Mouse (Mus musculus): ENCODE data around the gene Ttc21a.

Gene Ttc21a

DNA sequence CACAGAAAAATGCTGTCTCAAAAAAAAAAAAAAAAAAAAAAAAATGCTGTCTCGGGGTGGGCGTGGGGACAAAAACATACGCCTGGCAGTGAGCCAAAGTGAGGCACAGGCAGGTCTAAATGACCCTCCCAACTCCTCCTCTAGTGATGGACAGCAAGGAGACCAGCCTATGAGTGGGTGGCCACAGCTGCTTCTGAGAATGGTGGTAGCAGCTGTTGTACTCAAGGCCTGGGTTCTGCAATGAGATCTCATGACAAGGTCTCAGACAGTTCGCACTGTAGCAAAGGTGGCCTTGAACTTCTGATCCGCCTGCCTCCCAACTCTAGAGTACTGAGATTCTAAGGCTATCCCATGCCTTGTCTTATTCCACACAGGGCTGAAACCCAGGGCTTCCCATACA is 4.0 kb downstream of the Ttc21a start:
- no peak for DNase-seq (ENCODE audit: low spot score)

DNA sequence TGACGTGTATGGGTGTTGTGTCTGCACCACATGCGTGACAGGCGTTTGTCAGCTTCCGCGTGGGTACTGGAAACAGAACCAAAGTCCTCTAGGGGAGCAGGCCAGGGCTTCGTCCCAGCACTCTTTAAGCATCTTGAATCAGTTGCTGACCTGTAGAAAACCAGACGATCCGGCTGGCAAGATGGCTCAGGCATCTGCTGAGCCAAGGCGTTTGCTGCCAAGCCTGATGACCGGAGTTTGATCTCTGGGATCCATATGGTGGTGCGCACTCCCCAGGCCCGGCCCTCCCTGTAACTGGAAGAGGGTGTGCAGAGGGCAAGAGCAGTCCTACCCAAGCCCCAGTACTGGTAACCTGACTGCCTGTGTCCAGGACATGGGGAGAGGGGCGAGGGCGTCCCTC is 4.5 kb downstream of the Ttc21a start:
- no peak for DNase-seq (ENCODE audit: low spot score)

DNA sequence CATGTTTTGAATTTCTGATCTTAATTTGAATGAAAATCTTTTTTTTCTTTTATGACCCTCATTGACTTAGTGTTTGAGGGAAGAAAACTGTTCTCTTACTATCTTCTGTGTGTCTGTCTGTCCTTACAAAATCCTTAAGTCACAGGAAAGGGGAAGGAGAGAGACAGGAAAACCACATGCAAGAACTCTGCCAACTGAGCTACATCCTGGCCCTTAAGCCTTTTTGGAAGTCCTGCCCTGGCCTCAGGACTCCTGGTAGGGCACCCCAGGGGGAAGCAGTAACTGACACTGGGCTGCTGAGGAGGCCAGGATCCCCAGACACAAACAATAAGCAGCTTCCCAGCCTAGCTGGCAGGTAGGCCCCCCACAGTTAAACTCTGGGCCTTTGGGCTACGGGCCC is 5.9 kb downstream of the Ttc21a start:
- no peak for DNase-seq (ENCODE audit: low spot score)

DNA sequence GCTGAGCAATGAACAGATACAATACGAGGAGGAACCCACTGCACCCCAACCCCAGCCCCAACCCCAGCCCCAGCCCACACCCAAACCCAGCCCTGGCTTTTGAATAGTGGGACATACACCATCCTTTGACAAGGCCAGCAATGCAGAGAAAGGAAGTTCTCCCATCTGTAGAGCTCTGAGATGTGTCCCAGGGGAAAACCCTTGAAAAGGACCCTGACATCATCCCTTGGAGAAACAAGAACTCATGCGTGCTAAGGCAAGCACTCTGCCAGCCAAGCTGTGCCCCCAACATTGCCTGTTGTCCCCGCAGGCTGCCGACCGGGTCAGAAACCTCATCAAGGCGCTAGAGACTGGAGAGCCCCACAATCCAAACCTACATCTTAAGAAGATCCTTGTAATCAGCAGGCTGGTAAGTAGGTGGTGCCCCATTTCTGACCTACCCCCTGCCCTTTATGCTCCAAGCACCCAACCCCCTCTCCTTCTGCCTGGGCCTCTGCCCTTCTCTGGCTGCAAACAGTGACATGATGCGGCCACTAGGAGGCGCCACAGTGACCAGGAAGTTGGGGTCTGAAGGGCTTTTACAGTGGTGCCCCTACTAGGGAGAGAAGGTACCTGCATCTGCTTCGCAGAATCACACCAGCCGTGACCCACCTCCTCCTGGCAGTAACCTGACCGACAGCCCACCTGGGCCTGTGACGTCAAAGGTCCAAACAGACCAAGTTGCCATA is 7.9 kb downstream of the Ttc21a start:
- DNase-seq (ENCODE audit: low spot score) = no peak

DNA sequence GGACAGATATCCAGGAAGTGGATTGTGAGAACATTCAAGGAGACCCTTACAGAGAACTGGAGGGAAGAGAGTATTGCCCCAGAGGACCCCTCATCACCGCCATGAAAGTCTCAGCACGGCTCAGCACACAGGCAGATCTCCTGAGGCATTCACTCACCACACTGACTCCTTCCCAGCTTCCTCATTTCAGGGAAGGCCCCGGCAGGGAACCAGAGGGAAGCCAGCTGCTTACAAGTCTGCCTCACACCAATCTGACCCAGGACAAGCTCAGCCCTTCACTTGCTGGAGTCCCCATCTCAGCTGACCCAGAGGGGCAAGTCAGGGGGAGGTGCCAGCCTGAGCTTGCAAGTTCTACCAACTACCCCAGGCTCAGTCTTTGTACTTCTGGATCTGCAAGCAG is 11.4 kb downstream of the Ttc21a start:
- no peak for DNase-seq (ENCODE audit: low spot score)

DNA sequence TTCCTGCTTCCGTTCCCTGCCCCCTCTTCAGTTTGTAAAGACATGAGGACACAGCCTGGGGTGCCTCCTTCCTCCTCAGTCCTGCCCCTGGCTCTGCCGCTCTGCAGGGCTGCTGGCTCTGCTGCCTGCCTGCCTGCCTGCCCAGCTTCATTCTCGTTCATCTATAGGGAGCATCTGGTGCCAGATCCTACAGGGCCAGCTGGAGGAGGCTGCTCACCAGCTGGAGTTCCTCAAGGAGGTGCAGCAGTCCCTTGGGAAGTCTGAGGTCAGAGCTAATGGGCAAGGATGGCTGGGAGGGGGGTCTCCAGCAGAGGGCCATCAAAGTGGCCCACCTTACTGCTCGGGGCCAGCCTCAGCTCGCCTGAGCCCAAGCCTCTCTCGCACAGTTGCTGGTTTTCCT is 13.0 kb downstream of the Ttc21a start:
- DNase-seq (ENCODE audit: low spot score) = no peak

DNA sequence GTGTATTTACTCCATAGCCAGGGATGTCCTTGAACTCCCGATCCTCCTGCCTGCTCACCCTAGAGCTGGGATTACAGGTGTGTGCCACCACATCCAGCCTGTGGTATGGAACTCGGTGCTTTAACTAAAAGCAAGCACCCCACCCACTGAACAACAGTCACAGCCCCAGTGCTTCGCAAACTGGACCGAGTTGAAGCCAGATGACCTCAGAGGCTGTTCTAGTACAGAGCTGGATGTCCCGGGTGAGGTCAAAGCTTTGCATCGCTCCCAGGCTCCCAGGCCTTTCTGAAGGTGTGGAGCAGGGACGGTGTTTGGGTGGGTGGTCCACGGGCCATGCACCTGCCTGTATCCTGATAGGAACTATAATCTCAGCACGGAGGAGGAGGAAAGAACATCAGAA is 14.0 kb downstream of the Ttc21a start:
- DNase-seq (ENCODE audit: low spot score) = no peak

DNA sequence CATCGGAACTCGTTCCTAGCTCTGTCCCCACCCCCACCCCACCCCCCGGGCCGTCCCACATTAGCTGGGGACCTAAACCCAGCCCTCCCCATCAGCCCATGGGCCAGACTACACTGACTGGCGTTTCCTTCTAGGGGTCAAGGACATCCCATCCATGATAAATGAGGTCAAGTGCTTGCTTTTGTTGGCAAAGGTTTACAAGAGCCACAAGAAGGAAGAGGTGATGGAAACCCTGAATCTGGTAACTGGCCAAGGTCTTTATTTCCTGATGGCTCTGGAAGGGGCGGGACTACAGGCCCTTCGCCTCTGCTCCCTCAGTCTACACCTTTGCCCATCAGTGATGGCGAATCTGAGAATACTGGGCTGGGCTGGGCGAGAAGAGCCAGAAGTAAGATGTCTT is 21.4 kb downstream of the Ttc21a start:
- no peak for DNase-seq (ENCODE audit: low spot score)

DNA sequence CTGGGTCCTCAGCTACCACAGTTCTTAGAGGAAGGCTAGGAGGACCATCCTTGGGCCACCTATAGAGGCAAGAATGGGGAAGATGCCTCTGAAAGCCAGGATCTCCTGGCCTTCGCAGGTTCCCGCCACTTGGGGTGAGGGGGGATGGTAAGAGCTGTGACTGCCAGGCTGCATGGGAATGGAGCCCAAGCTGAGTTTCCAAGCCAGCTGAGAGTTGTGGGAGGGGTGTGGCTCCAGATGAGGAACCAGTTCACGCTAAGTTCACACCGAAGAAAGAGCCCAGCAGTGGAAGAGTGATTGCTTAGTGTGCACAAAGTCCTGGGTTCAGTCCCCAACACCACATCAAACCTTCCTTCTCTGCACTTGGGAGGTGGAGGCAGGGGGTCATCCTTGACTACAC is 24.8 kb downstream of the Ttc21a start:
- DNase-seq (ENCODE audit: low spot score) = no peak

DNA sequence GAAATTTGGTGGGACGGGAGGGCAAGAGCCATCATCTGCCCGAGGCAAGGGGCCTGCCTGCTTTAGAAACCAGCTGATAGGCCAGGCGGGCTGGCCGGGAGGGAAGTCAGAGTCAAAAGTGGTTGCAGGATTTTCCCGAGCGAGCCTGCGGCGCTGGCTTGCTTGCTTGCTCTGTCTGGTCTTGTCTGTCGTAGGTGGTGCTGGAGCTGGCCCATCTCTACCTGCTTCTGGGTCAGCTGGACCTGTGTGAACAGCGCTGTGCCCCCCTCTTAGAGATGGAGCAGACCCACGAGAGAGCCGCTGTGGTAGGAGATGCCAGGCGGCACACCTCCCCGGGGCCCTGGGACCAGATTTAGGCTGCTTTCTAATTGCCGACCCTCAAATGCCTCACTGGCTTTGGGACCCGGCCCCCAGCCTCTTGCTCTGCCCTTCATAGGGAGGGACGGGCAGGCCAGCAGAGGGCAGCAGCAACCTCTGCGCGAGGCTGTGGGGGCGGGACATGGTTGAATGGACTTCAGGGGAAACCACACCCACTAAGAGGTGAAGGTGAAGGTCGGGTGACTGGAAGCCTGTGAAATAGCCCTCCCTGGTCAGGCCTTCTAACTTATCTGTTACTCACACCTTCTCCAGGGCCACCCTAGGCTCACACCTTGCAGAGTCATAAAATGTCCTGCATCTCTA is 25.7 kb downstream of the Ttc21a start:
- peak; percentile 68 for DNase-seq (ENCODE audit: low spot score)

DNA sequence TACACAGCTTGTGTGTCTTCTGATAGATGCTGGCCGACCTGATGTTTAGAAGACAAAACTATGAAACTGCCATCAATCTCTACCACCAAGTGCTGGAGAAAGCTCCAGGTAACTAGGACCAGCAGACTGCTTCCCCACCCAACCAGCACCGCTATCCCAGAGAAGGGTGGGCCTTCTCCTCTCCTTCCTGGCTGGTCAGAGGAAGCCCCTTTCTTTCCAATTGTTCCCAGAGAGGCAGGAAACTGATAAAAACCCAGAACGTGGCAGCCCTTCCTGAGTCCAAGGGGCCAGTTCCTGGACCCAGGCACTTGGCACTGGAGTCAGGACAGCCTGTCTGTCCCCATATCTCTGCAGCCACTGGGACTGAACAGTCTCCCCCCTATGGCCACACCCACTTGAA is 26.8 kb downstream of the Ttc21a start:
- DNase-seq (ENCODE audit: low spot score) = no peak

DNA sequence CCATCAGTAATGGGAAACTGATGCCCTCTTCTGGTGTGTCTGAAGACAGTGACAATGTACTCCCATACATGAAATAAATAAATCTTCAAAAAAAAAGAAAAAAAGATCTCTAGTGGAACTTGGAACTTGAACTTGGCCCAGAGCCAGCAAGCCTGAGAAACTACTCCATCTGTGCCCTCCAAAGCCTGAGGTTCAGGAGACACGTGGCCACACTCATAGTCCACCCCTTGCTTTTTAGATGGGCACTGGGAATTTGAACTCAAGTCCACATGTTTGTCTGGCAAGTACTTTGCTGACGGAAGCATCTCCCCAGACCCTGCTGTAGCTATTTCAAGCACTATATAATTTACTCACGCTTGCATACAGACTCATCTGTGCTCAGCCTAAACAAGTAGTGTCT is 27.8 kb downstream of the Ttc21a start:
- DNase-seq (ENCODE audit: low spot score) = no peak

DNA sequence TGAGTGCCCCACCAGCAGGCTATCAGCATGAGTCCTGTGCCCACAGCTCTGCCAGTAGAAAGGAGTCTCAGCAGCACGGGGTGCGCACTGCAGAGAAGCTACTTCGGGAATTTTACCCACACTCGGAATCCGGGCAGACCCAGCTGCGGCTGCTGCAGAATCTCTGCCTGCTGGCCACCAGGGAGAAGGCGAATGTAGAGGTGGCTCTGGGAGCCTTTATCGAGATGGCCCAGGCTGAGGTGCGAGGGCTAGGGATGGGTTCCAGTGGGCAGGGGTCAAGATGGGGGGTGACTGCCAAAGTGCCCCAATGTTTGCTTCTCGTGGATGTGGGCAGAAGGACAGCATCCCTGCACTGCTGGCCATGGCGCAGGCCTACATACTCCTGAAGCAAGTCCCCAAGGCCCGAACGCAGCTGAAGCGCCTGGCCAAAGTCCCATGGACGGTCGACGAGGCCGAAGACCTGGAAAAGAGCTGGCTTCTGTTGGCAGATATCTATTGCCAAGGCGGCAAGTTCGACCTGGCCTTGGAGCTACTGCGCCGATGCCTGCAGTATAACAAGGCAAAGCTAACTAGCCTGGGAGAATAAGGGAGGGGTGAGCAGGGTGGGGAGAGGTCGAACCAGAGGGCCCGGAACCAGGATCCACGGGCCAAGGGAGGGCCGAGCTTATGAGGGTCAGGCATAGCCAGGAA is 29.0 kb downstream of the Ttc21a start:
- DNase-seq (ENCODE audit: low spot score) = no peak

DNA sequence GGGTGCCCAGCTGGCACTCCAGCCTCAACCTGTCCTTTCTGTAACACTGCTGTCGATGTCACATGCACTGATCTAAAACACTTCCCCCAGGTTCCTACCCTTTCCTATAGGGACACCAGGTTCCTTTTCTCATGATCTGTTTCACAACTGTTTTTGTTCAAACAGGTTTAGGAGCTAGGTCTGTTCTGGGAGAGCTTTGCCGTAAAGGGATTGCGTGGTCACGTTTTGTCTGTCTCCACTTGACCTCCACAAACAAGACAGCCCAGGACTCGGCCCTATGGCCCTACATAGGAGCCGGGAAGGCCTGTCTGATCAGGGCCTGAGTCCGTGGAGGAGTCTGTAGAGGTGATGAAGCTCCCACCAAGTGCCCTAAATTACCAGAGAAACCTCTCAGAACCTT is 32.4 kb downstream of the Ttc21a start:
- no peak for DNase-seq (ENCODE audit: low spot score)

DNA sequence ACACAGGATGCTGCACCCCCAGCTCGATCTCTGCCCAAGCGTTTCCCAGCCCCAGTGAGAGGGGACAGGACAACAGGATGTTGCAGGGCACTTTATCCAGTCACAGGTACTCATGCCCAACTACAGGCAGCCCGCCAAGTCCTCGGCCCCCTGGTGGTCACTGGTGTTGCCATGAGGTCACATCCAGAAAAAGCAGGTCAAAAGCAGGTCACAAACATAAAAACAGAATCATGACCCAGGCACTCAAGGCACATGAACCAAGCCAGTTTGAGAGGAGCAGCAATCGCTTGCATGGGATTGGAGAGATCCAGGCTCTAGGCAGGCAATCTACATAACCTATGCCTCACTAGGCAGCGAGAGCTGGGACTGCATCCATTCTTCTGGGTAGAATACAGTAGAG is 32.8 kb downstream of the Ttc21a start:
- no peak for DNase-seq (ENCODE audit: low spot score)

DNA sequence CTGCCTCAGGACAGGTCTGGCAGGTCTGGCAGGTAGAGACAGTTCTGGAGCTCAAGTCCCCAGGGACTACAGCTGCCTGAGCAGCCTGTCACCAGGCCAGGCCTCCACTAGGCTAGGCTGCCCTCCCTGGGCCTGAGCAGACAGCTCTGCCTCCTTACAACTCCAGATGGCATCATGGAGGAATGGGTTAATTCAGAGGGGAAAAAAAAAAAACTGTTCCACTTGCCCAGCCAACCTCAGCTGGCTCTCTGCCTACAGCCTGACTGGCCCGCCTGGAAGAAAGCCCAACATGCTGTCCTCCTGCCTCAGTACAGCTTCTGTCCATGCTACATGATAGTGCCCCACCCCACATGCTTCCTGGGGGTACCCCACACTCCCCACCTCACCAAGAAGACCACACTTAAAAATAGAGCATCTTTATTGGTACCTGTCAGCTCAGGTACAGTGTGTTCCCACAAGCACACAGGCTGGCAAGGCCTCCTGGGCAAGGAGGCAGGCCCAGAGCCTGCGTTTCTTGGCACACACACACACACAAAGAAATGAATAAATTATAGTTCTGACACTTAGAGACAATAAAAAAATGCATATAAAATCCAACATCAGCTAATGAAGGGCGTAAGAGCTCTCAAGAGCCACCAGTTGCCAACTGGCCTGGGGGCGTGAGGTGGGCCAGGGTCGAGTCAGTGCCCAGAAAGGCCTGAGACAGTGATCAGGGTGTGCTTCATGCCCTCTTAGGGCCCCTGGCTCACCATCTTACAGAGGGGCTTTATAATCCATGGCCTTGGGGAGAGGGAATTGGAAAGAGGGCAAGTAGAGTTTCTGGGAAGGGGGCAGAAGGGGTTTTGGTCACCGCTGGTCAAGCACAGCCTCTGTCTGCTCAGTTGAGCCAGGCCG is 33.6 kb downstream of the Ttc21a start:
- no peak for DNase-seq (ENCODE audit: low spot score)

DNA sequence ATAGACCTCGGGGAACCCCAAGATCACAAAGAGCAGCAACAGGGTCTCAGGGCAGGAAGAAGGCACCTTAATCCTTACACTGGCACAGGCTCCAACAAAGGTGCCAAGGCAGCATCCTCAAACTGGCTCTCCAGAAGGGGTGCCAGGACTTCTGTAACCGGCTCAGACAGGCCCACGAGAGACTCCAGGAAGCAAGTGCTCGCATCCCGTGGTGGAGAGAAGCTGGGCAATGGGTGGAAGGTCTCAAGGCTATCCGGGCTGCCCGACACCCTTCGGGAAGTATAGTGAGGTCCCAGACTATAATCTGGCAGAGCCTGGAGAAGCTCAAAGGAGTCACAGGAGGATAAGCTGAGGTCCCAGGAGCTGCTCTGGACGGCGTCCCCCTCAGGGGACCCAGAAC is 34.8 kb downstream of the Ttc21a start:
- DNase-seq (ENCODE audit: low spot score) = no peak

DNA sequence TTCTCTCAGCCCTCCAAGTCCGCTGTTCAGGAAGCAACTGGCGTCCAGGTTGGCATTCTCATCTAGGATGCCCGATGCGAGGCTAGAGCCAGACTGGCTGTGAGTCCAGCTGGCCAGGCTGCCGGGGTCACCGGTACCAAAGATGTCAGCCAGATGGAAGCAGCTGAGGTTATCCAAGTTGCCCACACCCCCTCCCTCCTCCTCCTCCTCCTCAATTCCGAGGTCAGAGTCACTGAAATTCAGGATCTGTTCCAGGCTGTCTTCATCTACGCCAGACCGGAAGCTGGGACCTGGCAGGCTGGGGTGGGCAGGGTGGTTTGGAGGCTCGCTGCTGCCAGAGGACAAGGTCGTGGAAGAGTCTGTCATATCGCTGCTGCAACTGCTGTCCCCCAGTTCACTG is 35.2 kb downstream of the Ttc21a start:
- no peak for DNase-seq (ENCODE audit: low spot score)

DNA sequence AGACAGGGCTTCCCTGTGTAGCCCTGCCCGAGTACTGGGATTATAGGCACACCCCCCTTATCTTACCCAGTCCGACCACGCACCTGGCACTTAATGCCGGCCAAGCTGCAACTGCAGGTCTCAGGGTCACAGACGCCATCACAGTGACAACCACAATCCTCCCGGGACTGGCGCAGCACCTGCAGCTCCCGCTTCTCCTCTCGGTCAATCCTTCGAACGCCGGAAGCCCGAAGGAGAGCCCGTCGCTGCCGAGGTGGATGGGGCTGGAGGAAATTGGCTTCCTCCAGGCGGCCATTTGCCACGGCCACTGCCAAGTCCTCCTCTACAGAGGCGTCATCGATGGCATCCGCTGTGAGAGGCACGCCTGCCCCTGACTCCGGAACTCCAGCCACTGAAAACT is 35.9 kb downstream of the Ttc21a start:
- DNase-seq (ENCODE audit: low spot score) = no peak

DNA sequence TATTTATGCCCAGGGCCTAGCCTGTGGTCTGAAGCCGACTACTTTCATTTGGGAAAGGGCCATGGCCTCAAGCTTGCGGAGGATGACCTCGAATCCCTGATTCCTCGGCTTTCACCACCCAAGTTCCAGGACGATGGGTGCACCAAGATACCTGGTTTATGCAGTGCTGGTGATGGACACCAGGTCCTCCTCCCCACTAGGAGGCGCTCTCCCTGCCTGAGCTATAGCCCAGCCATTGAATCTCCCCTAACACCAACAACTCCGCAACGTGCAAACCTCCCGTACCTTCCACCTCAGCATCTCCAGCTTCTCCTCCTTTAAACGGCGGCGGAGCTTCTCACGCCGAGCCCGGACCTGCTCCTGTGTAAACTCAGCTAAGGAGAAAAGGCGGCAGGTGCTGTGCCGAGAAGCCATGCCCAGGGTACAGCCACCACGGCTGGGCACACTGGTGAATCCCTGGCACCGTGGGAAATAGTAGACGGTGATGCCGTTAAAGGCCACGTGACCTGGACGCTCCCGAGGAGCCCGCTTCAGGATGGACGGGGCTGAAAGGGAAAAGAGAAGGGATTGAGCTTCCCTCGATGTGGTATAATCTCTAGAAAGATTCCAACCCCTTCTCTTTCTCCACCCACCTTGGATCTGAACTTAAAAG is 36.6 kb downstream of the Ttc21a start:
- DNase-seq (ENCODE audit: low spot score) = no peak

DNA sequence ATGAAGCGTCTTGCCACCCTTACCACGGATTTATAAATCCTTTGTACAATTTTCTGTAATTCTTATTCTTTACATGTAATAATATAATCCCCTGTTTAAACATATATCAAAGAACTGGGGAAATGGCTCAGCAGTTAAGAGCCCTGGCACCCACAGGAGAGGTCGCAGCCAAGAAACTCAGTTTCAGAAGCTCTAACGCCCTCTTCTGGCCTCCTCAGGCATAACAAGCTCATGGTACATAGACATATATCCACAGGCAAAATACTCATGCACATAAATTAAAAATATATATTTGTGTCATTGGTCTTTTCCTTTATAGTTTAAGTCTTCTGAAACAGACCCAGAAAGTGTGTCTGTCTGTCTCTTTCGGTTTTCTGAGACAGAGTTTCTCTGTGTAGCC is 37.2 kb downstream of the Ttc21a start:
- DNase-seq (ENCODE audit: low spot score) = no peak

DNA sequence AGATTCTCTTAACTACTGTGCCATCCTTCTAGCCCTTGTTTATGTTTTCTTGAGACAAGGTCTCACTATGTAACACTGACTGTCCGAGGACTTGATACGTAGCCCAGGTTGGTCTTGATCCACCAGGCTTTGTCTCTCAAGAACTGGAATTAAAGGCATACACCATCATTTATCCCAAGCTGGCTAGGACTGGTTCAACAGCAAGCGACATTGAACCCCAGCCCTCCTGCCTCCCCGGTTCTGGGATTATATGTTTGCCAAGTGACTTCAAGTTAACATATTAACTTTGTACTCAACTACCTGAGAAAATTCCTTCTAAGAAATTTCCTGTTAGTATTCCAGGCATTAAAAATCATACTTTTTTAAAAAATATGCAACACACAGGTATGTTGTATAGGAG is 37.9 kb downstream of the Ttc21a start:
- no peak for DNase-seq (ENCODE audit: low spot score)

Measured in spleen, adult 12 weeks (tissue).